9 mouse cellular contexts compared by ENCODE assay signal in the genomic region with DNA sequence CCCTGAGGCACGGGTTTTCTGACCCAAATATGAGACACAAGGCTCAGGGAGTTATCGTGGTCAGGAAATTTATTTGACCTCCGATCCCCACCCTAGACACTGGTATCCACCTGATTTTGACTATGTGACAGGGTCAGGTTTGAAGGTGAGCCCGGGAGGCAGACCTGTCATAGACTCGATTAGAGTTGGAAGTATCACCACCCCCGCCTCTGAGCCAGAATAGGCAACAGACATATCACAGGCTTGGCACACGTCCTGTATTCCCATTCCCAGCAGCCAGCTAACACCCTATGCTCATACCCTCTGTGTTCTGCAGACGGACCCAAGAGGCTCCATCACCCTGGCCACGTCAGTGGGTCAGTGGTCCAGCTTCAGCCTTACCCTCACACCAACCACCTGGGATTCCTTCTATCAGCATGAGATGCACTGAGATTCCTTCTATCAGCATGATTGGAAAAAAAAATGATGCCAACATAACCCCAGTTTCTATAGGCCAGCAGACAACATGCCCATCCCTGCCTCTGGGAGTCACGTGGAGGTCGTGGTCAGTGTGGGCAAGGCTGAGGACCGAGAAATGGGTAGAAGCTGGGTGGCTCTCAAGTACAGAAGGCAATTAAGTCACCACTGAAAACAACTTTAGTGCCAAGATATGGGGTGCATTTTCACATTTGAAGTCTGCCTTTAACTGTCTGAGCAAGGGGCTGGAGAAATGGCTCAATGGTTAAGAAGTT. TPM values are rescaled to one million over a fixed set of nuclear protein-coding genes. Genes with fewer than 3 reads are reported as not detected.
DNase-seq lines count a peak whose midpoint lies in the region; ATAC-seq and TF ChIP-seq lines count a peak whose summit lies in the region.
"Had no signal": no experiment of that assay in that cellular context is flagged by ENCODE, and none has a peak within 500 bp of the region (broad histone marks: within the 10 kb centered on the region; RNA-seq: fewer than 3 reads in every experiment).

No protein-coding gene starts in this region.

- TF ChIP-seq CTCF in C2C12 (IDR thresholded peaks at IDR 0.05; ENCODE audit: control insufficient read depth, insufficient read depth, insufficient read length), result no peak
- TF ChIP-seq CTCF in stomach, postnatal 0 days (IDR thresholded peaks at IDR 0.05; ENCODE audit: low read depth), result no peak

- H3K4me3 ChIP-seq in C2C12 (ENCODE audit: insufficient read depth, poor library complexity, severe bottlenecking), result no peak overlapping the region
- peak overlapping the region in 1 of 2 experiments; percentile 38; a peak in 2 of 4 replicates for H3K4me3 ChIP-seq in heart, embryonic 14.5 days (ENCODE audit: control insufficient read depth in 1 of 2, insufficient read depth in 1 of 2, low read depth in 1 of 2, low read length in 2 of 2)
- no peak overlapping the region for H3K4me3 ChIP-seq in limb, embryonic 13.5 days
- H3K4me3 ChIP-seq in stomach, postnatal 0 days (ENCODE audit: low read depth, low read length), result no peak overlapping the region

- peak overlapping the region; percentile 82 for H3K4me2 ChIP-seq in heart, embryonic 14.5 days (ENCODE audit: low read length)
- H3K4me2 ChIP-seq in limb, embryonic 13.5 days (replicated peaks), result peak overlapping the region; percentile 66; the same call in 1 of the 2 replicates
- H3K4me2 ChIP-seq in stomach, postnatal 0 days (replicated peaks; ENCODE audit: low read depth), result peak overlapping the region; percentile 59

- no peaks in the 10 kb centered on the region for H3K27me3 ChIP-seq in C2C12 (ENCODE audit: control insufficient read depth, insufficient read depth, insufficient read length)
- H3K27me3 ChIP-seq in heart, embryonic 14.5 days (ENCODE audit: control insufficient read depth, insufficient read depth, low read length), result peaks cover 22% of the 10 kb centered on the region; the same call in 1 of the 2 replicates
- peaks cover 65% of the 10 kb centered on the region for H3K27me3 ChIP-seq in limb, embryonic 13.5 days
- H3K27me3 ChIP-seq in stomach, postnatal 0 days (ENCODE audit: control insufficient read depth, insufficient read depth, low read length), result no peaks in the 10 kb centered on the region

- H3K9ac ChIP-seq in heart, embryonic 14.5 days (ENCODE audit: low read length), result no peak overlapping the region
- no peak overlapping the region for H3K9ac ChIP-seq in limb, embryonic 13.5 days
- H3K9ac ChIP-seq in stomach, postnatal 0 days (ENCODE audit: low read length), result peak overlapping the region; percentile 28
- H3K9ac ChIP-seq: liver, embryonic 15.5 days had no signal

- no peaks in the 10 kb centered on the region for H3K79me3 ChIP-seq in C2C12 (ENCODE audit: low read depth)

- no peak for ATAC-seq in cerebellum, adult (ENCODE audit: insufficient number of reproducible peaks, low FRiP score, low TSS enrichment)
- no peak; the same call in 1 of the 2 replicates for ATAC-seq in heart, embryonic 14.5 days (ENCODE audit: insufficient number of reproducible peaks, insufficient read depth, low FRiP score, low read depth)
- no peak for ATAC-seq in limb, embryonic 13.5 days (ENCODE audit: low FRiP score, low read depth)
- ATAC-seq in stomach, postnatal 0 days (ENCODE audit: low FRiP score, low TSS enrichment), result no peak

- no peak overlapping the region for H3K27ac ChIP-seq in heart, embryonic 14.5 days (replicated peaks in 1 of 2; ENCODE audit: control insufficient read depth in 1 of 2, insufficient read depth in 1 of 2, low read depth in 2 of 2, low read length in 2 of 2)
- H3K27ac ChIP-seq in limb, embryonic 13.5 days, result no peak overlapping the region
- no peak overlapping the region for H3K27ac ChIP-seq in stomach, postnatal 0 days (replicated peaks)
- H3K27ac ChIP-seq: liver, embryonic 15.5 days had no signal

- no peaks in the 10 kb centered on the region for H3K9me3 ChIP-seq in heart, embryonic 14.5 days (ENCODE audit: control insufficient read depth, low read length)
- no peaks in the 10 kb centered on the region for H3K9me3 ChIP-seq in limb, embryonic 13.5 days
- no peaks in the 10 kb centered on the region for H3K9me3 ChIP-seq in stomach, postnatal 0 days (ENCODE audit: control insufficient read depth, low read length)
- H3K9me3 ChIP-seq: liver, embryonic 15.5 days had no signal

- no peak for TF ChIP-seq EP300 in stomach, postnatal 0 days (optimal IDR thresholded peaks at IDR 0.05)

- no peak overlapping the region for H3ac ChIP-seq in C2C12 (ENCODE audit: control insufficient read depth, insufficient read length, low read depth)

- H3K4me1 ChIP-seq in heart, embryonic 14.5 days (ENCODE audit: control insufficient read depth in 2 of 2, insufficient read depth in 2 of 2, low read length in 2 of 2), result peaks cover 9% of the 10 kb centered on the region in 2 experiments
- peaks cover 8% of the 10 kb centered on the region for H3K4me1 ChIP-seq in limb, embryonic 13.5 days
- no peaks in the 10 kb centered on the region for H3K4me1 ChIP-seq in stomach, postnatal 0 days (replicated peaks; ENCODE audit: control insufficient read depth, insufficient read depth)

- no peaks in the 10 kb centered on the region for H3K36me3 ChIP-seq in C2C12 (ENCODE audit: control insufficient read depth, insufficient read depth)
- no peaks in the 10 kb centered on the region for H3K36me3 ChIP-seq in heart, embryonic 14.5 days (ENCODE audit: control insufficient read depth, insufficient read depth, low read length)
- no peaks in the 10 kb centered on the region for H3K36me3 ChIP-seq in limb, embryonic 13.5 days
- H3K36me3 ChIP-seq in stomach, postnatal 0 days (ENCODE audit: control insufficient read depth, insufficient read depth, low read length), result no peaks in the 10 kb centered on the region
- H3K36me3 ChIP-seq: liver, embryonic 15.5 days had no signal

- H3K79me2 ChIP-seq in C2C12 (ENCODE audit: control insufficient read depth, insufficient read depth), result no peaks in the 10 kb centered on the region

- WGBS in heart, embryonic 14.5 days, result 46% methylated on average over 12 of the region's 12 CpGs
- WGBS in limb, embryonic 13.5 days, result 64% methylated on average over 12 of the region's 12 CpGs
- 58% methylated on average over 12 of the region's 12 CpGs for WGBS in stomach, postnatal 0 days

- DNase-seq in cerebellum, postnatal 10 days, result peak; percentile 44 to 55
- DNase-seq in stomach, postnatal 0 days (ENCODE audit: low spot score), result no peak
- no peak for DNase-seq in lung, postnatal 25 days (ENCODE audit: low spot score)
- no peak for DNase-seq in kidney, postnatal 36 days

TF ChIP-seq in C2C12, 6 proteins besides CTCF, POLR2A, EP300 and RAD21:
- TF ChIP-seq USF1 (IDR thresholded peaks at IDR 0.05; ENCODE audit: low read depth) (peak; percentile 94), MAX (IDR thresholded peaks at IDR 0.05) (no peak)

RNA-seq across cellular contexts. Expression of gene Cdr2l, which starts 6.9 kb away (rescaled TPM):
- polyA plus RNA-seq in C2C12 (2012; fragmentation: generic; extraction: Trizol), result 23.2 TPM
- 10.3 and 10.5 TPM in 2 replicates for polyA plus RNA-seq in heart, embryonic 14.5 days (2014; fragmentation: Nextera tagmentation; extraction: Ambion mirVana)
- 11.3 and 11.4 TPM in 2 replicates for polyA plus RNA-seq in limb, embryonic 13.5 days (2015; fragmentation: Nextera tagmentation; extraction: Ambion mirVana)
- polyA plus RNA-seq in stomach, postnatal 0 days (2015; fragmentation: Nextera tagmentation; extraction: Ambion mirVana), result 3.9 and 4.1 TPM in 2 replicates

RNA-seq across cellular contexts. Expression of gene Hid1, which starts 7.3 kb away (rescaled TPM):
- 14.4 TPM for polyA plus RNA-seq in C2C12 (2012; fragmentation: generic; extraction: Trizol)
- polyA plus RNA-seq in heart, embryonic 14.5 days (2014; fragmentation: Nextera tagmentation; extraction: Ambion mirVana), result 7.4 and 7.8 TPM in 2 replicates
- 2.4 and 3.2 TPM in 2 replicates for polyA plus RNA-seq in limb, embryonic 13.5 days (2015; fragmentation: Nextera tagmentation; extraction: Ambion mirVana)
- 37.5 and 42.7 TPM in 2 replicates for polyA plus RNA-seq in stomach, postnatal 0 days (2015; fragmentation: Nextera tagmentation; extraction: Ambion mirVana)

RNA-seq across cellular contexts. Expression of gene Mrpl58, which starts 28.7 kb away (rescaled TPM):
- 186 TPM for polyA plus RNA-seq in C2C12 (2012; fragmentation: generic; extraction: Trizol)
- polyA plus RNA-seq in heart, embryonic 14.5 days (2014; fragmentation: Nextera tagmentation; extraction: Ambion mirVana), result 191 and 195 TPM in 2 replicates
- 174 and 178 TPM in 2 replicates for polyA plus RNA-seq in limb, embryonic 13.5 days (2015; fragmentation: Nextera tagmentation; extraction: Ambion mirVana)
- polyA plus RNA-seq in stomach, postnatal 0 days (2015; fragmentation: Nextera tagmentation; extraction: Ambion mirVana), result 138 and 144 TPM in 2 replicates

RNA-seq across cellular contexts. Expression of gene Otop3, which starts 40.3 kb away (rescaled TPM):
- not detected for polyA plus RNA-seq in C2C12 (2012; fragmentation: generic; extraction: Trizol)
- not detected in 2 replicates for polyA plus RNA-seq in heart, embryonic 14.5 days (2014; fragmentation: Nextera tagmentation; extraction: Ambion mirVana)
- polyA plus RNA-seq in limb, embryonic 13.5 days (2015; fragmentation: Nextera tagmentation; extraction: Ambion mirVana), result not detected in 2 replicates
- 20.5 and 21.0 TPM in 2 replicates for polyA plus RNA-seq in stomach, postnatal 0 days (2015; fragmentation: Nextera tagmentation; extraction: Ambion mirVana)
- polyA plus RNA-seq: liver, embryonic 15.5 days had no signal

RNA-seq across cellular contexts. Expression of gene Atp5h, which starts 44.9 kb away (rescaled TPM):
- polyA plus RNA-seq in C2C12 (2012; fragmentation: generic; extraction: Trizol), result 530 TPM
- polyA plus RNA-seq in heart, embryonic 14.5 days (2014; fragmentation: Nextera tagmentation; extraction: Ambion mirVana), result 2,259 and 2,271 TPM in 2 replicates
- polyA plus RNA-seq in limb, embryonic 13.5 days (2015; fragmentation: Nextera tagmentation; extraction: Ambion mirVana), result 942 TPM in 2 replicates
- polyA plus RNA-seq in stomach, postnatal 0 days (2015; fragmentation: Nextera tagmentation; extraction: Ambion mirVana), result 883 and 916 TPM in 2 replicates

Comparison
In these comparisons a context has a peak if more than half of its experiments do, and no peak if none do; other contexts are left out.
1. DNase-seq: peak in cerebellum, postnatal 10 days (2 of 2); none in stomach, postnatal 0 days (single experiment), lung, postnatal 25 days (single experiment) and kidney, postnatal 36 days (0 of 2).
2. Peak in every context shown above with its lines, with median percentiles within 50 percentile points of each other: H3K4me2 ChIP-seq.